Mouse (Mus musculus): ENCODE results near the gene Stmn3. TPM values are rescaled to one million over a fixed set of nuclear protein-coding genes. Genes with fewer than 3 reads are reported as not detected.
A peak's percentile ranks its signal among the peaks of the same experiment; 100 is the strongest.
"Not testable (repeated sequence)": the region's sequence is repeated elsewhere in the genome, so short reads cannot be mapped to it uniquely, and the experiment has no call there.

The Stmn3 gene
- polyA plus RNA-seq, 1 experiment from 2014 or later, result 0.18 TPM

GRCm38 (mm10) chr2:181313344-181314079 is 788 bp downstream of the Stmn3 start:
- peak; percentile 27; the same call in 1 of the 2 replicates for ATAC-seq
- Histone ChIP-seq H3K36me3 (no peaks in the 10 kb centered on the region), H3K9me3 (replicated peaks) (no peaks in the 10 kb centered on the region), H3K9ac (no peak overlapping the region), H3K27me3 (replicated peaks) (peaks cover 88% of the 10 kb centered on the region), H3K27ac (no peak overlapping the region), H3K4me2 (peak overlapping the region; percentile 38), H3K4me3 (peak overlapping the region; percentile 16), H3K4me1 (peaks cover 8% of the 10 kb centered on the region)
- 8% methylated on average over 35 of the region's 35 CpGs for WGBS (ENCODE audit: insufficient replicate concordance)

GRCm38 (mm10) chr2:181313006-181313343 is 1.3 kb downstream of the Stmn3 start:
- H3K4me1 ChIP-seq, result peaks cover 8% of the 10 kb centered on the region
- WGBS (ENCODE audit: insufficient replicate concordance), result 14% methylated on average over 5 of the region's 5 CpGs

DNA sequence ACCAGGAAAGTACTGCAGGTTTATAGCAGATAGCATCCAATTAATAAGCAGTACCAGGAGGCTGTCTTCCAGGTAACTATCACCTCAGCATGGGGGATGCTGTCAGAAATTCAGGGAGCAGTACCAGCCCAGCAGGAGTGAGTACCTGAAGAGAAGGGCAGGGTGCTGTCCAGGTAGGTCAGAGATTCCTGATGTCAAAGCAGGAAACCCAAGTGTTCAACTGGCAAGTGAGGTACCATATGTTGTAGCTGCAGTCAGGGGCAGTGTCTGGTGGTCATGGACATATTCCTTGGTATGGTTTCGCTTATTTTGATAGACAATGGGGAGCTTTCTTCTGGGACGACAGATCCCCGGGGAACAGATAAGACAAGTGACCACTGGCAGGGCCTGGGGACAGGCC is 1.9 kb downstream of the Stmn3 start:
- H3K27ac ChIP-seq, result no peak overlapping the region
- no peak overlapping the region for H3K4me3 ChIP-seq
- 55% methylated on average over 3 of the region's 3 CpGs for WGBS (ENCODE audit: insufficient replicate concordance)
- no peak overlapping the region for H3K4me2 ChIP-seq
- peaks cover 93% of the 10 kb centered on the region for H3K27me3 ChIP-seq (replicated peaks)
- ATAC-seq, result no peak
- no peaks in the 10 kb centered on the region for H3K9me3 ChIP-seq (replicated peaks)
- H3K4me1 ChIP-seq, result peaks cover 8% of the 10 kb centered on the region
- H3K36me3 ChIP-seq, result no peaks in the 10 kb centered on the region
- no peak overlapping the region for H3K9ac ChIP-seq

More at GRCm38 (mm10) chr2:181313006-181313343, 1.3 kb downstream of the Stmn3 start:
- no peaks in the 10 kb centered on the region for H3K36me3 ChIP-seq
- H3K9me3 ChIP-seq (replicated peaks), result no peaks in the 10 kb centered on the region
- peaks cover 88% of the 10 kb centered on the region for H3K27me3 ChIP-seq (replicated peaks)
- no peak overlapping the region for H3K9ac ChIP-seq
- peak; percentile 8; the same call in 1 of the 2 replicates for ATAC-seq
- H3K4me3 ChIP-seq, result no peak overlapping the region
- no peak overlapping the region for H3K4me2 ChIP-seq
- no peak overlapping the region for H3K27ac ChIP-seq

GRCm38 (mm10) chr2:181307144-181307804 is 7.0 kb downstream of the Stmn3 start:
- Histone ChIP-seq H3K4me1 (no peaks in the 10 kb centered on the region; the same call in 1 of the 2 replicates), H3K27me3 (replicated peaks) (peaks cover 63% of the 10 kb centered on the region), H3K4me2 (no peak overlapping the region), H3K9me3 (replicated peaks) (no peaks in the 10 kb centered on the region), H3K4me3 (no peak overlapping the region), H3K27ac (no peak overlapping the region), H3K9ac (no peak overlapping the region), H3K36me3 (no peaks in the 10 kb centered on the region)
- WGBS (ENCODE audit: insufficient replicate concordance), result 11% methylated on average over 30 of the region's 30 CpGs
- ATAC-seq, result no peak

DNA sequence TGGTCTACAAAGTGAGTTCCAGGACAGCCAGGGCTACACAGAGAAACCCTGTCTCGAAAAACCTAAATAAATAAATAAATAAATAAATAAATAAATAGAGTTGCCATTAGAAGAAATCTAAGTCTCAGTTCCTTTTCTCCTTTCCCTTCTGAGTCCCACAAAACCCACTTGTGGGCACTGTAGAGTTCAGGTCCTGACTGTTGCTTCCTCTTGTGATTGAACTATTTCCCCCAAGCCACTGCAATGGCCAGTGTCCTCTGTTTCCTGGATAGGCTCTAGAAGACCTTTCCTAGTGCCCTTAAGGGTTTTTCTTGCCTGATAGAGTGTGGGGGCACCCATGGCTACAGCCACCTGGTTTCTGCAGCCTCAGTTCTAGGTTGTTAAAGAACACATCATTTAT is 9.4 kb downstream of the Stmn3 start:
- peaks cover 40% of the 10 kb centered on the region for H3K27me3 ChIP-seq (replicated peaks)
- H3K9me3 ChIP-seq (replicated peaks), result no peaks in the 10 kb centered on the region
- no peak overlapping the region for H3K4me2 ChIP-seq
- no peak overlapping the region for H3K27ac ChIP-seq
- peaks cover 20% of the 10 kb centered on the region for H3K36me3 ChIP-seq
- no peaks in the 10 kb centered on the region; the same call in 1 of the 2 replicates for H3K4me1 ChIP-seq
- H3K4me3 ChIP-seq, result no peak overlapping the region
- ATAC-seq, result no peak
- H3K9ac ChIP-seq, result no peak overlapping the region
- 36% methylated on average over 1 of the region's 1 CpGs for WGBS (ENCODE audit: insufficient replicate concordance)

DNA sequence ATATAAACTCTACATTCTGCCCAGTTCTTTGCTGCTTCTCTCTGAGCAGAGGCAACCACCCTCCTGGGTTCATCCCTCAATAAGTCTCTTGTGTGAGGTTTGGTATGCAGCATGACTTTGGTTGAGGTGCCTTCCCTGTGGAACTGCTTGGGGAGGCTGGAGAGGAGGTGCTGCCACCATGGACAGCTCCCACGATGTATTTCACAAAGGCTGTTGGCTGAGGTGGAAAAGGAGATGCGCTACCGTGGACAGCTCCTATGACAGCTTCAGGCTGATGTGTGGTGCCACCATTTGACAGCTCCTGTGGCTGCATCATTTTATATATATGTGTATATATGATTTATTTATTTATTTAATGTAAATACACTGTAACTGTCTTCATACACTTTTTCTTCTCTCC is 12.3 kb downstream of the Stmn3 start:
- H3K27ac ChIP-seq, result no peak overlapping the region
- no peaks in the 10 kb centered on the region; the same call in 1 of the 2 replicates for H3K4me1 ChIP-seq
- peaks cover 18% of the 10 kb centered on the region for H3K27me3 ChIP-seq (replicated peaks)
- H3K9ac ChIP-seq, result no peak overlapping the region
- no peak for ATAC-seq
- WGBS (ENCODE audit: insufficient replicate concordance), result 19% methylated on average over 3 of the region's 3 CpGs
- H3K4me2 ChIP-seq, result no peak overlapping the region
- H3K4me3 ChIP-seq, result no peak overlapping the region
- peaks cover 23% of the 10 kb centered on the region for H3K36me3 ChIP-seq
- H3K9me3 ChIP-seq (replicated peaks), result no peaks in the 10 kb centered on the region

DNA sequence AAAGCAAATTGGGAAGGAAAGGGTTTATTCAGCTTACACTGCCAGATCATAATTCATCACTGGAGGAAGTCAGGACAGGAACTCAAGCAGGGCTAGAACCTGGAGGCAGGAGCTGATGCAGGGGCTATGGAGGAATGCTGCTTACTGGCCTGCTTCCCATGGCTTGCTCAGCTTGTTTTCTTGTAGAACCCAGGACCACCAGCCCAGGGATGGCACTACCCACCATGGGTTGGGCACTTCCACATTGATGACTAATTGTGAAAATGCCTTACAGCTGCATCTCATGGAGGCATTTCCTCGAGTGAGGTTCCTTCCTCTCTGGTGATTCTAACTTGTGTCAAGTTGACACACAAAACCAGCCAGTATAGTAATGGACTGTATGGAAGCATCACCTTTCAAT is 23.4 kb downstream of the Stmn3 start:
- H3K36me3 ChIP-seq, result peaks cover 11% of the 10 kb centered on the region
- H3K27me3 ChIP-seq (replicated peaks), result no peaks in the 10 kb centered on the region
- no peak overlapping the region for H3K4me3 ChIP-seq
- no peak overlapping the region for H3K9ac ChIP-seq
- H3K27ac ChIP-seq, result no peak overlapping the region
- H3K4me2 ChIP-seq, result no peak overlapping the region
- peaks cover 23% of the 10 kb centered on the region for H3K4me1 ChIP-seq
- WGBS (ENCODE audit: insufficient replicate concordance), result 46% methylated on average over 1 of the region's 1 CpGs
- ATAC-seq, result no peak
- H3K9me3 ChIP-seq (replicated peaks), result no peaks in the 10 kb centered on the region

- no peaks in the 10 kb centered on the region for H3K9me3 ChIP-seq (replicated peaks)
- peak overlapping the region; percentile 72 for H3K4me2 ChIP-seq
- peak overlapping the region; percentile 81 for H3K4me3 ChIP-seq
- no peak for ATAC-seq
- 74% methylated on average over 3 of the region's 3 CpGs for WGBS (ENCODE audit: insufficient replicate concordance)
- no peaks in the 10 kb centered on the region for H3K27me3 ChIP-seq (replicated peaks)
- H3K36me3 ChIP-seq, result peaks cover 23% of the 10 kb centered on the region
- H3K9ac ChIP-seq, result peak overlapping the region; percentile 69
- H3K27ac ChIP-seq, result peak overlapping the region; percentile 66
- peaks cover 31% of the 10 kb centered on the region for H3K4me1 ChIP-seq
Measured at GRCm38 (mm10) chr2:181288691-181289090, 25.6 kb downstream of the Stmn3 start.

DNA sequence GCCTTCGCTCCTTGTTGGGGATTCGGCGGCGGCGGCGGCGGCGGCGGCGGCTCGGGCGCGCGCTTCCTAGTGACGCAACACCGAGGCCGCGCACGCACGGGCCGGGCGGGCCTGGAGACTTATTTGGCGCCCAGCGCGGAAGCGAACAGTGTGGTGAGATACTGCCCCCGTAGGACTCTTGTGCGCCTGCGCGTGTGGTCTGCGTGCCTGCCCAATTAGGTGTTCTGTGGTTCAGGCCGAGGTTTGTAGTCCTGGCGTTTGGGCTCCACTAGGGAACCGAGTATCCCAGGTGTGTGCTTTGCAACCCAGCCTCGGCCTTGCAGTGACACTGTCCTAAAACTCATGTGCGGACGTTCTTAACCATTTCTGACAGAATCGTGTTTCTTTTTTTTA is 26.3 kb downstream of the Stmn3 start, which contains the start of gene Gmeb2:
Gene Gmeb2 (minus strand): TSS at position 78 of the 393 bp plus-strand sequence.
- Histone ChIP-seq H3K4me2 (peak within 1 kb of the TSS; percentile 75), H3K4me3 (peak within 1 kb of the TSS; percentile 81), H3K27ac (peak within 1 kb of the TSS; percentile 95), H3K36me3 (peaks cover 29% of the 10 kb centered on the region), H3K4me1 (peaks cover 37% of the 10 kb centered on the region), H3K9ac (peak within 1 kb of the TSS; percentile 88)
- not testable (repeated sequence) for H3K9me3 ChIP-seq (replicated peaks); H3K27me3 ChIP-seq (replicated peaks)
- WGBS (ENCODE audit: insufficient replicate concordance), result under 1% methylated on average over 38 of the region's 38 CpGs
- ATAC-seq, result peak; percentile 95

GRCm38 (mm10) chr2:181287338-181287957 is 26.9 kb downstream of the Stmn3 start:
- H3K9ac ChIP-seq, result peak overlapping the region; percentile 88
- H3K4me3 ChIP-seq, result peak overlapping the region; percentile 81
- peaks cover 41% of the 10 kb centered on the region for H3K4me1 ChIP-seq
- H3K27ac ChIP-seq, result peak overlapping the region; percentile 95
- H3K36me3 ChIP-seq, result peaks cover 33% of the 10 kb centered on the region
- WGBS (ENCODE audit: insufficient replicate concordance), result under 1% methylated on average over 51 of the region's 71 CpGs
- no peaks in the 10 kb centered on the region for H3K27me3 ChIP-seq (replicated peaks)
- peak overlapping the region; percentile 75 for H3K4me2 ChIP-seq
- ATAC-seq, result peak; percentile 85
- H3K9me3 ChIP-seq (replicated peaks), result no peaks in the 10 kb centered on the region

GRCm38 (mm10) chr2:181286629-181287337 is 27.5 kb downstream of the Stmn3 start:
- 33% methylated on average over 6 of the region's 6 CpGs for WGBS (ENCODE audit: insufficient replicate concordance)
- H3K36me3 ChIP-seq, result peaks cover 40% of the 10 kb centered on the region
- H3K9ac ChIP-seq, result peak overlapping the region; percentile 88
- no peaks in the 10 kb centered on the region for H3K9me3 ChIP-seq (replicated peaks)
- H3K27ac ChIP-seq, result peak overlapping the region; percentile 95
- ATAC-seq, result no peak
- H3K27me3 ChIP-seq (replicated peaks), result no peaks in the 10 kb centered on the region
- H3K4me3 ChIP-seq, result peak overlapping the region; percentile 81
- H3K4me2 ChIP-seq, result peak overlapping the region; percentile 75
- peaks cover 41% of the 10 kb centered on the region for H3K4me1 ChIP-seq
